Mouse (Mus musculus): ENCODE results near the gene Aoc1. TPM values are rescaled to one million over a fixed set of nuclear protein-coding genes. Genes with fewer than 3 reads are reported as not detected.
"Not testable (repeated sequence)": the region's sequence is repeated elsewhere in the genome, so short reads cannot be mapped to it uniquely, and the experiment has no call there.

Gene Aoc1
- polyA plus RNA-seq, 1 experiment from 2014 or later: not detected

DNA sequence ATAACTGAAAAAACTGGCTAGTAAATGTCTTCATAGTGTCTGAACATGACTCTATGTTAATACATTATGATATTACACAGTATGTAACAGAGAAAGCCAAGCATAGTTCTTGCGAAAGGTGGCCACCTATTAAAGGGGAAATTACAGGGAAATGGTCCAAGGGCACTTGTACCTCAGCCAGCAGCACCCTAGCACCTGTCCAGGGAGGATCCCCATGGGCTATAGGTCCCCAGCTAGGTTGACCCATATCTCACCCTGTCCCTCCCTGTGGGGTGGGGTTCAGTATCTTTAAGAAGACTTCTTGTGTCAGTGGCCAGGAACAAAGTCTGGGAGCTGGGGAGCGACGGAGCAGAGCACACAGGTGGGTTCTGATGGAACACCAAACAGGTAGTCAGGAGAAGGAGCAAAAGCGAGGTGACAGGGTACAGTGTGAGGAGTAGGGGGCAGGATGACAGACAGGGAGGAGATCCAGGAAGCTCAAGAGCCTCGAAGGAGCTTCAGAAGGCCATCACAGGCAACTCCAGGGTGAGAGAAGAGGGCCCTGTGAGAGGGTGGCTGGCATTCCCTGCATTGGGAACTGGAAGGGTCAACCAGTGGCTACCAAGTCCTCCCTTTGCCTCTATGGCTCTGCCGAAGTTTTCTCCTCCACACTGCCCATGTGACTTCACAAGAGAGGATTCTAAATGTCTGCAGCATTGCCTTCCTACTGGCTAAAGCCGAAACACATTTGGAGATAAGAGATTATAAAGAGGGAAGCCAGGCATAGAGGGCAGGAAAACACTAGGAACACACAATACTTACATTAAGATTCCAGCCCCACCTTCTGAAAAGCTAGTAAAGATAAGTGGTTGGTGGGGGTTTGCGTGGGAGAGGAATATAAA is 22.5 kb downstream of the Aoc1 start:
- no peaks in the 10 kb centered on the region for H3K36me3 ChIP-seq
- H3K9ac ChIP-seq: no peak overlapping the region
- H3K27me3 ChIP-seq (replicated peaks): no peaks in the 10 kb centered on the region
- H3K27ac ChIP-seq: no peak overlapping the region
- no peak overlapping the region for H3K4me2 ChIP-seq
- no peak overlapping the region for H3K4me3 ChIP-seq
- 64% methylated on average over 8 of the region's 8 CpGs for WGBS (ENCODE audit: insufficient replicate concordance)
- H3K4me1 ChIP-seq: peaks cover 16% of the 10 kb centered on the region; the same call in 1 of the 2 replicates
- H3K9me3 ChIP-seq (replicated peaks): no peaks in the 10 kb centered on the region
- ATAC-seq: no peak

DNA sequence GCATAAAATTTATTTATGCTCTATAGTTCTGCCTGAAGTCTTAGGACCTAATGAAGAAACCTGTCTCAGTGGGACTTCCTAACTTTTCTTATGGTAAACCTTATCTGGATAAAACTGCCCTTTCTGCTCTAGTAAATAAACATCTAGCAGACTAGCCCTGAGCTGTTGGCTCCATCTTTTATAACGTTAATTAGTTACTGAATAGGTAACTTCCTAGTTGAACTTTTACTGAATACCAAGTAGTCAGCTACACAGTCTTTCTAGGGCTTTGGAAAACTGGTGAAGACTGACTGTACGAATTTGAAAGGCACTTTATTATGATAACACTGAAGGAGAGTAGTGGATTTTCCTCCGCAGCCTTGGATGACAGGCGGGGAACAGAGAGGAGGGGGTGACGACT is 23.2 kb downstream of the Aoc1 start:
- ATAC-seq: no peak
- Histone ChIP-seq H3K4me2 (no peak overlapping the region), H3K27me3 (replicated peaks) (no peaks in the 10 kb centered on the region), H3K4me3 (no peak overlapping the region), H3K4me1 (peaks cover 16% of the 10 kb centered on the region; the same call in 1 of the 2 replicates), H3K27ac (no peak overlapping the region), H3K9ac (no peak overlapping the region), H3K36me3 (no peaks in the 10 kb centered on the region), H3K9me3 (replicated peaks) (no peaks in the 10 kb centered on the region)
- WGBS (ENCODE audit: insufficient replicate concordance): 74% methylated on average over 5 of the region's 5 CpGs

DNA sequence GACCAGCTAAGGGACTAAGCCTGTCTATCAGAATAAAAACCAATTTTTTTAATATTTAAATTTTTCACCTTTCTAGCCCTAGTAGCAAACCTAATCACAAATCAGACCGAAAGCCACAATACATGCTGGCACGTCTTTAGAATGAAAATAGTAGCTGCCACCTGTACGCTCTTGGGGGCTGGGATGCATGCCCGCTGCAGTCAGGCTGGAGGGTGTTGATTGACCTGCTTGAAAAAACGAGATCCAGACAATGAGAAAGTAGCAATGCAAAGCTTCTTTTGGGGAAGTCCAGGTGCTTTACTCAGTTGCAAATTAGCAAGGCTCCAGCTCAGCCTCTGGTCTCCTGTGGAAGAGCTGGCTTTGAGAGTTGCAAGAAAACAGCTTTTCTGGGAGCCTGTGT is 24.3 kb downstream of the Aoc1 start:
- peaks cover 16% of the 10 kb centered on the region; the same call in 1 of the 2 replicates for H3K4me1 ChIP-seq
- H3K27ac ChIP-seq: no peak overlapping the region
- no peaks in the 10 kb centered on the region for H3K36me3 ChIP-seq
- no peak overlapping the region for H3K4me3 ChIP-seq
- 71% methylated on average over 5 of the region's 5 CpGs for WGBS (ENCODE audit: insufficient replicate concordance)
- no peaks in the 10 kb centered on the region for H3K9me3 ChIP-seq (replicated peaks)
- no peak for ATAC-seq
- H3K9ac ChIP-seq: no peak overlapping the region
- no peaks in the 10 kb centered on the region for H3K27me3 ChIP-seq (replicated peaks)
- no peak overlapping the region for H3K4me2 ChIP-seq

DNA sequence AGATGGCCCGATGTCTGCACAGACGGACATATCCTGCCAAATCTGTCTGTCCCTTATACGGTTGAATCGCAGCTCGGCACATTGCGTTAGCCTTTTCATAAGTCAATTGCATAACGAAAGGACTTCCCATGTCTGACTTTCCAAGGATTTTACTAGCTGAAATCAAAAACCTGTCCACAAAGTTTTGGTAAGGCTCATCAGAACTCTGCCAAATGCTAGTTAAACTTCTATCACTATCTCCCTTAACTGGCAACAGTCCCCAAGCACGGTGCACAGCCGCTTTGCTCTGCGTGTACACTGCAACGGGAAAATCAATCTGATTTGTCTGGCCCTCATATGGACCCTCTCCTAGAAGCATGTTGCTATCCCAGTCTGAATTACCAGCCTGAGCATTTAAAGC is 28.6 kb downstream of the Aoc1 start:
- not testable (repeated sequence) for H3K27ac ChIP-seq; H3K9me3 ChIP-seq (replicated peaks); H3K9ac ChIP-seq; H3K27me3 ChIP-seq (replicated peaks); H3K4me2 ChIP-seq; H3K4me3 ChIP-seq; H3K4me1 ChIP-seq; ATAC-seq; H3K36me3 ChIP-seq
- WGBS (ENCODE audit: insufficient replicate concordance): 81% methylated on average over 11 of the region's 11 CpGs

- H3K36me3 ChIP-seq: no peaks in the 10 kb centered on the region
- no peaks in the 10 kb centered on the region for H3K4me1 ChIP-seq
- no peaks in the 10 kb centered on the region for H3K9me3 ChIP-seq (replicated peaks)
- H3K27ac ChIP-seq: no peak overlapping the region
- no peak overlapping the region for H3K4me2 ChIP-seq
- no peak for ATAC-seq
- H3K9ac ChIP-seq: no peak overlapping the region
- WGBS (ENCODE audit: insufficient replicate concordance): 80% methylated on average over 17 of the region's 17 CpGs
- no peaks in the 10 kb centered on the region for H3K27me3 ChIP-seq (replicated peaks)
- no peak overlapping the region for H3K4me3 ChIP-seq
These were observed 30.1 kb downstream of the Aoc1 start for GRCm38 (mm10) chr6:48902511-48903406.

DNA sequence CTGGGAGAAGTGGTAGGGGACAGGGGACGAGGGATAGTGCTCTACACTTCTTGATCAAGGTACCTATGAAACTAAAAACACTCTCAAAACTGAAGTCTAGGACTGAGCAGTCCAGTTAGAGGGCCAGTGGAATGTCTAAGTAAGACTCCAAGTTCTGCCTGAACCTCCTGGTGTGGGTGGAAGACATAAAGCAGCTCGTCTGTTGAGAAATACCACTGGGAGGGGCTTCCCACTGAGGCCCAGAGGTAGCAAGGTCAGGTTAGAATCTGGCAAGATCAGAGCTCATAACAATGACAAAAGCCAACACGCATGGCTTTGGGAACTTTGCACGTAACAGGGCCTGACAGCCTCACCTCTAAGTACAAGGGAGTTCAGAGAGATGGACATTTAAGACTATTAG is 30.7 kb downstream of the Aoc1 start:
- no peaks in the 10 kb centered on the region for H3K36me3 ChIP-seq
- 70% methylated on average over 4 of the region's 4 CpGs for WGBS (ENCODE audit: insufficient replicate concordance)
- H3K4me2 ChIP-seq: no peak overlapping the region
- no peaks in the 10 kb centered on the region for H3K4me1 ChIP-seq
- H3K9ac ChIP-seq: no peak overlapping the region
- H3K27me3 ChIP-seq (replicated peaks): no peaks in the 10 kb centered on the region
- H3K9me3 ChIP-seq (replicated peaks): no peaks in the 10 kb centered on the region
- H3K27ac ChIP-seq: no peak overlapping the region
- no peak for ATAC-seq
- no peak overlapping the region for H3K4me3 ChIP-seq

- no peaks in the 10 kb centered on the region for H3K9me3 ChIP-seq (replicated peaks)
These were observed 32.9 kb downstream of the Aoc1 start for GRCm38 (mm10) chr6:48905606-48906005.

GRCm38 (mm10) chr6:48906371-48906770 is 33.7 kb downstream of the Aoc1 start:
- H3K27ac ChIP-seq: no peak overlapping the region
- no peak overlapping the region for H3K9ac ChIP-seq
- no peak overlapping the region for H3K4me2 ChIP-seq
- no peaks in the 10 kb centered on the region for H3K4me1 ChIP-seq
- WGBS (ENCODE audit: insufficient replicate concordance): 86% methylated on average over 14 of the region's 14 CpGs
- no peaks in the 10 kb centered on the region for H3K27me3 ChIP-seq (replicated peaks)
- H3K9me3 ChIP-seq (replicated peaks): no peaks in the 10 kb centered on the region
- ATAC-seq: no peak
- H3K36me3 ChIP-seq: no peaks in the 10 kb centered on the region
- H3K4me3 ChIP-seq: no peak overlapping the region

More at GRCm38 (mm10) chr6:48905606-48906005, 32.9 kb downstream of the Aoc1 start:
- Histone ChIP-seq H3K36me3 (no peaks in the 10 kb centered on the region), H3K27ac (no peak overlapping the region), H3K27me3 (replicated peaks) (no peaks in the 10 kb centered on the region), H3K9ac (no peak overlapping the region), H3K4me3 (no peak overlapping the region), H3K4me2 (no peak overlapping the region), H3K4me1 (no peaks in the 10 kb centered on the region)
- ATAC-seq: no peak
- WGBS (ENCODE audit: insufficient replicate concordance): 76% methylated on average over 13 of the region's 13 CpGs

DNA sequence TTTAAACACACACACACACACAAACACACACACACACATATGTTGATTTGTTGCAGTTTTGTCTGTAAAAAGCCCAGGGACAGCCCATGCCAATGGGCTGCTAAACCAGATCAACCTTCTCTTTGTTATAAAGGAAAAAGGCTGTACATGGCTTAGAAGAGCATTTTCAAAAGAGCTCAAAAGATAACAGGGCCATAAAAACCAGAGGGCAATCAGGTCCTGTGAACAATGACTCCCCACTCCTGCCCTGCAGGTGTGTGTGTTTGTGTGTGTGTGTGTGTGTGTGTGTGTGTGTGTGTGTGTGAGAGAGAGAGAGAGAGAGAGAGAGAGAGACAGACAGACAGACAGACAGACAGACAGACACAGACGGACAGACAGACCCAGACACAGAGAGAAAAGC is 36.5 kb downstream of the Aoc1 start:
- no peak overlapping the region for H3K4me3 ChIP-seq
- no peaks in the 10 kb centered on the region for H3K36me3 ChIP-seq
- no peak overlapping the region for H3K27ac ChIP-seq
- no peak overlapping the region for H3K4me2 ChIP-seq
- H3K9ac ChIP-seq: no peak overlapping the region
- 57% methylated on average over 1 of the region's 1 CpGs for WGBS (ENCODE audit: insufficient replicate concordance)
- no peaks in the 10 kb centered on the region for H3K27me3 ChIP-seq (replicated peaks)
- H3K9me3 ChIP-seq (replicated peaks): no peaks in the 10 kb centered on the region
- ATAC-seq: no peak
- no peaks in the 10 kb centered on the region for H3K4me1 ChIP-seq

GRCm38 (mm10) chr6:48912033-48912432 is 39.3 kb downstream of the Aoc1 start:
- H3K4me1 ChIP-seq: no peaks in the 10 kb centered on the region
- ATAC-seq: no peak
- H3K9me3 ChIP-seq (replicated peaks): no peaks in the 10 kb centered on the region
- no peaks in the 10 kb centered on the region for H3K27me3 ChIP-seq (replicated peaks)
- no peaks in the 10 kb centered on the region for H3K36me3 ChIP-seq
- no peak overlapping the region for H3K9ac ChIP-seq
- no peak overlapping the region for H3K27ac ChIP-seq
- no peak overlapping the region for H3K4me2 ChIP-seq
- H3K4me3 ChIP-seq: no peak overlapping the region
- 23% methylated on average over 3 of the region's 3 CpGs for WGBS (ENCODE audit: insufficient replicate concordance)

GRCm38 (mm10) chr6:48913587-48913986 is 40.9 kb downstream of the Aoc1 start:
- no peaks in the 10 kb centered on the region for H3K4me1 ChIP-seq

GRCm38 (mm10) chr6:48929595-48929994 is 56.9 kb downstream of the Aoc1 start, which contains the start of gene 1600015I10Rik:
Gene 1600015I10Rik (plus strand): TSS chr6:48929895.
- 68% methylated on average over 5 of the region's 5 CpGs for WGBS (ENCODE audit: insufficient replicate concordance)
- no peak within 1 kb of the TSS for H3K4me3 ChIP-seq
- H3K9ac ChIP-seq: no peak within 1 kb of the TSS
- no peak within 1 kb of the TSS for H3K4me2 ChIP-seq
- ATAC-seq: no peak
- no peaks in the 10 kb centered on the region for H3K36me3 ChIP-seq
- H3K27ac ChIP-seq: no peak within 1 kb of the TSS
- H3K27me3 ChIP-seq (replicated peaks): no peaks in the 10 kb centered on the region
- no peaks in the 10 kb centered on the region for H3K4me1 ChIP-seq
- no peaks in the 10 kb centered on the region for H3K9me3 ChIP-seq (replicated peaks)

More at GRCm38 (mm10) chr6:48913587-48913986, 40.9 kb downstream of the Aoc1 start:
- no peaks in the 10 kb centered on the region for H3K9me3 ChIP-seq (replicated peaks)
- no peaks in the 10 kb centered on the region for H3K36me3 ChIP-seq
- no peak overlapping the region for H3K27ac ChIP-seq
- no peak overlapping the region for H3K9ac ChIP-seq
- no peak for ATAC-seq
- no peak overlapping the region for H3K4me2 ChIP-seq
- no peak overlapping the region for H3K4me3 ChIP-seq
- WGBS (ENCODE audit: insufficient replicate concordance): 79% methylated on average over 2 of the region's 2 CpGs
- no peaks in the 10 kb centered on the region for H3K27me3 ChIP-seq (replicated peaks)

Measured in liver, embryonic 12.5 days (tissue).